Mouse (Mus musculus) lung, postnatal 0 days (tissue): Measurements from ENCODE around the gene Eef2k. TPM values are rescaled to one million over a fixed set of nuclear protein-coding genes. Genes with fewer than 3 reads are reported as not detected.

Source experiments
- ATAC-seq: fragments of 200-750 bp; cut with Nextera tagmentation; 2 replicates; pipeline ENCODE4 v1.8.0; 2017; ENCODE audit warnings: moderate library complexity
- DNase-seq: peaks from one replicate; pipeline ENCODE4 v3.0.0-alpha.2; 2016; ENCODE audit warnings: low spot score
- H3K27ac ChIP-seq: fragments of 300-500 bp; sonication (generic); 2 replicates; pipeline ENCODE4 v1.5.1; 2014; ENCODE audit warnings: antibody characterized with exemption, mild to moderate bottlenecking, low read length, mixed read lengths
- H3K27me3 ChIP-seq: fragments of 300-500 bp; sonication (generic); replicated peaks from 2 replicates; pipeline ENCODE4 v1.6.1; 2014; ENCODE audit warnings: low read length, mixed read lengths; ENCODE audit not compliant: insufficient read depth
- H3K36me3 ChIP-seq: fragments of 300-500 bp; sonication (generic); 2 replicates; pipeline ENCODE4 v1.6.1; 2014; ENCODE audit warnings: low read length, mixed read lengths; ENCODE audit not compliant: insufficient read depth
- H3K4me1 ChIP-seq: fragments of 300-500 bp; sonication (generic); 2 replicates; pipeline ENCODE4 v1.6.1; 2014; ENCODE audit warnings: antibody characterized with exemption, low read depth, low read length, mixed read lengths; ENCODE audit not compliant: insufficient read depth
- H3K4me2 ChIP-seq: fragments of 300-500 bp; sonication (generic); replicated peaks from 2 replicates; pipeline ENCODE4 v1.6.1; 2014; ENCODE audit warnings: low read depth, mild to moderate bottlenecking, low read length, moderate library complexity, mixed read lengths
- H3K4me3 ChIP-seq: fragments of 300-500 bp; sonication (generic); 2 replicates; pipeline ENCODE4 v1.5.1; 2014; ENCODE audit warnings: low read depth, low read length
- H3K9ac ChIP-seq: fragments of 300-500 bp; sonication (generic); replicated peaks from 2 replicates; pipeline ENCODE4 v1.6.1; 2014; ENCODE audit warnings: low read depth, mild to moderate bottlenecking
- H3K9me3 ChIP-seq: fragments of 300-500 bp; sonication (generic); 2 replicates; pipeline ENCODE4 v1.6.1; 2016; ENCODE audit warnings: low read length, mixed read lengths
- CTCF ChIP-seq: IDR thresholded peaks from 2 replicates; pipeline ENCODE4 v1.5.1; 2016; ENCODE audit warnings: antibody characterized with exemption, mild to moderate bottlenecking
- EP300 ChIP-seq: IDR thresholded peaks from 2 replicates; pipeline ENCODE4 v1.6.1; 2016; ENCODE audit warnings: antibody characterized with exemption, mild to moderate bottlenecking, control low read depth
- WGBS: fragments of 180-500 bp; shearing (Covaris S2); extraction: QIAGEN DNeasy Blood & Tissue Kit; methylation state at CpG from one replicate; pipeline ENCODE4 v1.1.7; 2014; 5-methylcytosine and 5-hydroxymethylcytosine counted together
- polyA plus RNA-seq: library from polyadenylated mRNA; unstranded; fragments of >200 nt; fragmentation: Nextera tagmentation; extraction: Ambion mirVana; gene quantifications from 2 replicates; pipeline ENCODE4 v1.2.1, GENCODE M21; 2015

Eef2k gene
- polyA plus RNA-seq, 1 experiment from 2014 or later = 16.8 TPM

GRCm38 (mm10) chr7:120860799-120861487, 18.3 kb downstream of the Eef2k start:
- Histone ChIP-seq H3K4me2 (no peak overlapping the region), H3K4me1 (peaks cover 18% of the 10 kb centered on the region; the same call in 1 of the 2 replicates), H3K27me3 (no peaks in the 10 kb centered on the region), H3K9ac (no peak overlapping the region), H3K36me3 (no peaks in the 10 kb centered on the region), H3K27ac (no peak overlapping the region), H3K9me3 (no peaks in the 10 kb centered on the region), H3K4me3 (no peak overlapping the region)
- TF ChIP-seq CTCF (no peak), EP300 (no peak)
- DNase-seq (no peak), ATAC-seq (no peak)
- WGBS = 48% methylated on average over 10 of the region's 10 CpGs

GRCm38 (mm10) chr7:120861488-120862047, 18.9 kb downstream of the Eef2k start:
- DNase-seq = no peak
- H3K27ac ChIP-seq = no peak overlapping the region

GRCm38 (mm10) chr7:120862196-120862595, 19.6 kb downstream of the Eef2k start:
- no peaks in the 10 kb centered on the region for H3K27me3 ChIP-seq
- TF ChIP-seq CTCF (no peak), EP300 (no peak)
- H3K9me3 ChIP-seq = no peaks in the 10 kb centered on the region
- no peak overlapping the region for H3K9ac ChIP-seq
- ATAC-seq (no peak), DNase-seq (no peak)
- no peak overlapping the region for H3K4me3 ChIP-seq
- H3K36me3 ChIP-seq = no peaks in the 10 kb centered on the region
- 50% methylated on average over 3 of the region's 3 CpGs for WGBS
- H3K4me2 ChIP-seq = no peak overlapping the region
- peaks cover 24% of the 10 kb centered on the region; the same call in 1 of the 2 replicates for H3K4me1 ChIP-seq
- H3K27ac ChIP-seq = no peak overlapping the region

More at GRCm38 (mm10) chr7:120861488-120862047, 18.9 kb downstream of the Eef2k start:
- H3K27me3 ChIP-seq = no peaks in the 10 kb centered on the region
- no peak for ATAC-seq
- H3K9ac ChIP-seq = no peak overlapping the region
- WGBS = 42% methylated on average over 2 of the region's 2 CpGs
- no peaks in the 10 kb centered on the region for H3K9me3 ChIP-seq
- H3K4me3 ChIP-seq = no peak overlapping the region
- no peaks in the 10 kb centered on the region for H3K36me3 ChIP-seq
- TF ChIP-seq CTCF (no peak), EP300 (no peak)
- peaks cover 21% of the 10 kb centered on the region; the same call in 1 of the 2 replicates for H3K4me1 ChIP-seq
- H3K4me2 ChIP-seq = no peak overlapping the region

GRCm38 (mm10) chr7:120862626-120863025, 20.0 kb downstream of the Eef2k start:
- peaks cover 24% of the 10 kb centered on the region; the same call in 1 of the 2 replicates for H3K4me1 ChIP-seq
- H3K9me3 ChIP-seq = no peaks in the 10 kb centered on the region
- DNase-seq (no peak), ATAC-seq (no peak)
- no peak for TF ChIP-seq CTCF
- TF ChIP-seq EP300 = no peak
- no peak overlapping the region for H3K9ac ChIP-seq
- H3K27me3 ChIP-seq = no peaks in the 10 kb centered on the region
- H3K4me2 ChIP-seq = no peak overlapping the region
- H3K4me3 ChIP-seq = no peak overlapping the region
- no peak overlapping the region for H3K27ac ChIP-seq
- WGBS = 76% methylated on average over 7 of the region's 7 CpGs
- no peaks in the 10 kb centered on the region for H3K36me3 ChIP-seq

- Histone ChIP-seq H3K4me3 (no peak overlapping the region), H3K9ac (no peak overlapping the region), H3K9me3 (no peaks in the 10 kb centered on the region), H3K27ac (no peak overlapping the region), H3K4me2 (no peak overlapping the region), H3K4me1 (peaks cover 24% of the 10 kb centered on the region; the same call in 1 of the 2 replicates), H3K36me3 (no peaks in the 10 kb centered on the region), H3K27me3 (no peaks in the 10 kb centered on the region)
- ATAC-seq = no peak
- TF ChIP-seq CTCF (no peak), EP300 (no peak)
- 47% methylated on average over 5 of the region's 5 CpGs for WGBS
- DNase-seq = no peak
Observed at GRCm38 (mm10) chr7:120863476-120863875, 20.8 kb downstream of the Eef2k start.

- peak overlapping the region; percentile 82 for H3K27ac ChIP-seq
- no peaks in the 10 kb centered on the region for H3K27me3 ChIP-seq
- no peak overlapping the region for H3K4me3 ChIP-seq
- no peak overlapping the region for H3K9ac ChIP-seq
- 3% methylated on average over 7 of the region's 7 CpGs for WGBS
- TF ChIP-seq CTCF (no peak), EP300 (0 out of 2 replicates have a peak, but pooled peaks have one; percentile 18)
- H3K4me1 ChIP-seq = peaks cover 32% of the 10 kb centered on the region; the same call in 1 of the 2 replicates
- DNase-seq = peak; percentile 73
- H3K4me2 ChIP-seq = peak overlapping the region; percentile 46
- no peaks in the 10 kb centered on the region for H3K9me3 ChIP-seq
- peak; percentile 76 for ATAC-seq
- H3K36me3 ChIP-seq = no peaks in the 10 kb centered on the region
Observed at GRCm38 (mm10) chr7:120865100-120865499, 22.5 kb downstream of the Eef2k start.
